Mouse (Mus musculus): Measurements from ENCODE around the gene Cmtm4. TPM values are rescaled to one million over a fixed set of nuclear protein-coding genes. Genes with fewer than 3 reads are reported as not detected.

Cmtm4 gene
- polyA plus RNA-seq, 1 experiment from 2014 or later, result 4.3 TPM

GRCm38 (mm10) chr8:104386693-104387092 lies 8.9 kb downstream of the Cmtm4 start:
- ATAC-seq (ENCODE audit: low read depth) (no peak), DNase-seq (ENCODE audit: low spot score) (no peak)
- Histone ChIP-seq H3K4me2 (ENCODE audit: low read depth, low read length) (no peak overlapping the region), H3K36me3 (ENCODE audit: control insufficient read depth, insufficient read depth, low read length) (no peaks in the 10 kb centered on the region), H3K4me3 (ENCODE audit: low read depth, low read length) (no peak overlapping the region), H3K27me3 (replicated peaks; ENCODE audit: control insufficient read depth, insufficient read depth, low read length) (no peaks in the 10 kb centered on the region), H3K4me1 (ENCODE audit: control insufficient read depth, insufficient read depth, low read length) (peaks cover 46% of the 10 kb centered on the region), H3K9me3 (ENCODE audit: control insufficient read depth, low read length) (no peaks in the 10 kb centered on the region), H3K27ac (replicated peaks; ENCODE audit: low read depth, low read length) (no peak overlapping the region; the same call in 1 of the 2 replicates), H3K9ac (ENCODE audit: low read depth, low read length) (peak overlapping the region; percentile 5; the same call in 1 of the 2 replicates)
- 17% methylated on average over 4 of the region's 4 CpGs for WGBS

- ATAC-seq (ENCODE audit: low read depth) (no peak), DNase-seq (ENCODE audit: low spot score) (no peak)
- no peaks in the 10 kb centered on the region for H3K36me3 ChIP-seq (ENCODE audit: control insufficient read depth, insufficient read depth, low read length)
- WGBS, result 78% methylated on average over 3 of the region's 3 CpGs
- no peaks in the 10 kb centered on the region for H3K27me3 ChIP-seq (replicated peaks; ENCODE audit: control insufficient read depth, insufficient read depth, low read length)
- H3K4me1 ChIP-seq (ENCODE audit: control insufficient read depth, insufficient read depth, low read length), result peaks cover 46% of the 10 kb centered on the region
- no peak overlapping the region for H3K4me2 ChIP-seq (ENCODE audit: low read depth, low read length)
- no peak overlapping the region for H3K9ac ChIP-seq (ENCODE audit: low read depth, low read length)
- H3K27ac ChIP-seq (replicated peaks; ENCODE audit: low read depth, low read length), result no peak overlapping the region; the same call in 1 of the 2 replicates
- H3K9me3 ChIP-seq (ENCODE audit: control insufficient read depth, low read length), result no peaks in the 10 kb centered on the region
- no peak overlapping the region for H3K4me3 ChIP-seq (ENCODE audit: low read depth, low read length)
Observed at GRCm38 (mm10) chr8:104383977-104384376, 11.6 kb downstream of the Cmtm4 start.

GRCm38 (mm10) chr8:104383296-104383695 lies 12.3 kb downstream of the Cmtm4 start:
- no peak overlapping the region for H3K9ac ChIP-seq (ENCODE audit: low read depth, low read length)
- H3K27ac ChIP-seq (replicated peaks; ENCODE audit: low read depth, low read length), result 0 out of 2 replicates have a peak overlapping the region, but pooled peaks have one; percentile 33
- peaks cover 46% of the 10 kb centered on the region for H3K4me1 ChIP-seq (ENCODE audit: control insufficient read depth, insufficient read depth, low read length)
- H3K4me2 ChIP-seq (ENCODE audit: low read depth, low read length), result no peak overlapping the region
- no peaks in the 10 kb centered on the region for H3K36me3 ChIP-seq (ENCODE audit: control insufficient read depth, insufficient read depth, low read length)
- 60% methylated on average over 2 of the region's 2 CpGs for WGBS
- DNase-seq (ENCODE audit: low spot score) (no peak), ATAC-seq (ENCODE audit: low read depth) (no peak)
- no peak overlapping the region for H3K4me3 ChIP-seq (ENCODE audit: low read depth, low read length)
- no peaks in the 10 kb centered on the region for H3K9me3 ChIP-seq (ENCODE audit: control insufficient read depth, low read length)
- H3K27me3 ChIP-seq (replicated peaks; ENCODE audit: control insufficient read depth, insufficient read depth, low read length), result no peaks in the 10 kb centered on the region

DNA sequence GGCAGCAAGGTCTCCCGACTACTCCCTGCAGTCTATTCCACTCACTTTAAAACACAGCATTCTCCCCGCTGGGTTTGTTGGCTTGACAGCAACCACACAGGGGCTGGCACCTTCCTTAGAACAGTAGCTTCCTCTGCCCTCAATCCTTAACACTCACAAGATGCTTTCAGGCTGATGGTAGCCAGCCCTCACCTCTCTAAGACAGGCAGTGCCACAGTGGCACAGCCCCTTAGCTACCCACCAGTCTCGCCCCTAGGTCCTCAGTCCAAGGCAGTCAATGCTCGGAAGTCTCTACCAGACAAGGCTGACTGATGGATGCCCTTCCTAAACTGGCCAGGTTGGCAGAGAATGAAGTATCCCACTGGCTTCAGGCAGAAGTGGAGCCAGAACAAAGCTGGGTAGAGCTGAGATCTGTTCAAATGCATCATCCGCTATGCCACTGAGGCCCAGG lies 14.6 kb downstream of the Cmtm4 start:
- H3K9ac ChIP-seq (ENCODE audit: low read depth, low read length), result no peak overlapping the region
- H3K4me3 ChIP-seq (ENCODE audit: low read depth, low read length), result no peak overlapping the region
- no peaks in the 10 kb centered on the region for H3K9me3 ChIP-seq (ENCODE audit: control insufficient read depth, low read length)
- WGBS, result 71% methylated on average over 5 of the region's 5 CpGs
- peaks cover 29% of the 10 kb centered on the region for H3K4me1 ChIP-seq (ENCODE audit: control insufficient read depth, insufficient read depth, low read length)
- ATAC-seq (ENCODE audit: low read depth) (no peak), DNase-seq (ENCODE audit: low spot score) (no peak)
- H3K27ac ChIP-seq (replicated peaks; ENCODE audit: low read depth, low read length), result no peak overlapping the region
- H3K4me2 ChIP-seq (ENCODE audit: low read depth, low read length), result no peak overlapping the region
- no peaks in the 10 kb centered on the region for H3K36me3 ChIP-seq (ENCODE audit: control insufficient read depth, insufficient read depth, low read length)
- H3K27me3 ChIP-seq (replicated peaks; ENCODE audit: control insufficient read depth, insufficient read depth, low read length), result no peaks in the 10 kb centered on the region

- no peak for ATAC-seq (ENCODE audit: low read depth)
- Histone ChIP-seq H3K4me3 (ENCODE audit: low read depth, low read length) (no peak overlapping the region), H3K36me3 (ENCODE audit: control insufficient read depth, insufficient read depth, low read length) (no peaks in the 10 kb centered on the region), H3K9me3 (ENCODE audit: control insufficient read depth, low read length) (no peaks in the 10 kb centered on the region), H3K27me3 (replicated peaks; ENCODE audit: control insufficient read depth, insufficient read depth, low read length) (no peaks in the 10 kb centered on the region), H3K27ac (replicated peaks; ENCODE audit: low read depth, low read length) (no peak overlapping the region), H3K9ac (ENCODE audit: low read depth, low read length) (no peak overlapping the region), H3K4me2 (ENCODE audit: low read depth, low read length) (no peak overlapping the region), H3K4me1 (ENCODE audit: control insufficient read depth, insufficient read depth, low read length) (peaks cover 29% of the 10 kb centered on the region)
- no peak for DNase-seq (ENCODE audit: low spot score)
- WGBS, result 89% methylated on average over 7 of the region's 7 CpGs
Observed at GRCm38 (mm10) chr8:104380269-104380668, 15.3 kb downstream of the Cmtm4 start.

- no peaks in the 10 kb centered on the region for H3K9me3 ChIP-seq (ENCODE audit: control insufficient read depth, low read length)
- H3K4me2 ChIP-seq (ENCODE audit: low read depth, low read length), result no peak overlapping the region
- no peaks in the 10 kb centered on the region for H3K36me3 ChIP-seq (ENCODE audit: control insufficient read depth, insufficient read depth, low read length)
- no peak overlapping the region for H3K9ac ChIP-seq (ENCODE audit: low read depth, low read length)
- H3K27ac ChIP-seq (replicated peaks; ENCODE audit: low read depth, low read length), result no peak overlapping the region
- no peak for DNase-seq (ENCODE audit: low spot score)
- no peak overlapping the region for H3K4me3 ChIP-seq (ENCODE audit: low read depth, low read length)
- 35% methylated on average over 10 of the region's 10 CpGs for WGBS
- H3K4me1 ChIP-seq (ENCODE audit: control insufficient read depth, insufficient read depth, low read length), result peaks cover 35% of the 10 kb centered on the region
- H3K27me3 ChIP-seq (replicated peaks; ENCODE audit: control insufficient read depth, insufficient read depth, low read length), result no peaks in the 10 kb centered on the region
- no peak for ATAC-seq (ENCODE audit: low read depth)
Observed at GRCm38 (mm10) chr8:104379301-104379836, 16.2 kb downstream of the Cmtm4 start.

DNA sequence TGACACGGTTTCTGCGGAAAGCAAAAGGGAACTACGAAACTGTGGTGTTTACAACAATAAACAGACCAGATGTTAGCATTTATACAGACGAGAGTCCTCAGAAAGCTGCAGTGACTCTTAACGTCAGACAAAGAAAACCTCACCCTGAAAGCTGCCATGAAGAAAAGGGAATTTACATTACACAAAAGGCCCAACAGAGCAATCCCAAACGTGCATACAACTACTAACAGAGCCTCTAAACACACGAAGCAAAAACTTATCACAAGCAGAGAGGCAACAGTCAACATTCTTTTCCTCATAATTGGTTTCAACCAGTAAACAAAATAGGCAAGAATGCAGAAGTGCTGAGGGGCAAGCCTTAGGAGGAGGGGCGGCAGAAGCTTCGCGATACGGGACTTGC lies 18.9 kb downstream of the Cmtm4 start:
- Histone ChIP-seq H3K27me3 (replicated peaks; ENCODE audit: control insufficient read depth, insufficient read depth, low read length) (no peaks in the 10 kb centered on the region), H3K4me2 (ENCODE audit: low read depth, low read length) (no peak overlapping the region), H3K36me3 (ENCODE audit: control insufficient read depth, insufficient read depth, low read length) (no peaks in the 10 kb centered on the region), H3K9ac (ENCODE audit: low read depth, low read length) (no peak overlapping the region; the same call in 1 of the 2 replicates), H3K4me3 (ENCODE audit: low read depth, low read length) (no peak overlapping the region), H3K4me1 (ENCODE audit: control insufficient read depth, insufficient read depth, low read length) (peaks cover 16% of the 10 kb centered on the region), H3K9me3 (ENCODE audit: control insufficient read depth, low read length) (no peaks in the 10 kb centered on the region), H3K27ac (replicated peaks; ENCODE audit: low read depth, low read length) (peak overlapping the region; percentile 78)
- no peak for ATAC-seq (ENCODE audit: low read depth)
- WGBS, result 48% methylated on average over 11 of the region's 11 CpGs
- DNase-seq (ENCODE audit: low spot score), result no peak

- DNase-seq (ENCODE audit: low spot score), result no peak
- 53% methylated on average over 5 of the region's 5 CpGs for WGBS
Observed at GRCm38 (mm10) chr8:104375959-104376358, 19.6 kb downstream of the Cmtm4 start.

More at GRCm38 (mm10) chr8:104375959-104376358, 19.6 kb downstream of the Cmtm4 start:
- H3K4me3 ChIP-seq (ENCODE audit: low read depth, low read length), result no peak overlapping the region
- H3K9me3 ChIP-seq (ENCODE audit: control insufficient read depth, low read length), result no peaks in the 10 kb centered on the region
- no peaks in the 10 kb centered on the region for H3K36me3 ChIP-seq (ENCODE audit: control insufficient read depth, insufficient read depth, low read length)
- no peak overlapping the region for H3K9ac ChIP-seq (ENCODE audit: low read depth, low read length)
- H3K4me1 ChIP-seq (ENCODE audit: control insufficient read depth, insufficient read depth, low read length), result peaks cover 16% of the 10 kb centered on the region
- H3K4me2 ChIP-seq (ENCODE audit: low read depth, low read length), result no peak overlapping the region
- no peak for ATAC-seq (ENCODE audit: low read depth)
- H3K27me3 ChIP-seq (replicated peaks; ENCODE audit: control insufficient read depth, insufficient read depth, low read length), result no peaks in the 10 kb centered on the region
- peak overlapping the region; percentile 65; the same call in 1 of the 2 replicates for H3K27ac ChIP-seq (replicated peaks; ENCODE audit: low read depth, low read length)

All from embryonic facial prominence, embryonic 14.5 days (tissue).